Mouse (Mus musculus) cerebellum, adult 8-10 months (tissue): ENCODE measurements around the gene Slc9b2.
A peak's percentile ranks its signal among the peaks of the same experiment; 100 is the strongest.

Experiments used
- DNase-seq: peaks from one replicate; pipeline ENCODE4 v3.0.0; 2022

The Slc9b2 gene

GRCm38 (mm10) chr3:135307411-135308259 is at the start of gene Slc9b2:
Gene Slc9b2, plus strand, starts transcription at chr3:135307700.
- DNase-seq, result no peak

GRCm38 (mm10) chr3:135258919-135259318 is 48.6 kb upstream of the Slc9b2 start:
- no peak for DNase-seq

DNA sequence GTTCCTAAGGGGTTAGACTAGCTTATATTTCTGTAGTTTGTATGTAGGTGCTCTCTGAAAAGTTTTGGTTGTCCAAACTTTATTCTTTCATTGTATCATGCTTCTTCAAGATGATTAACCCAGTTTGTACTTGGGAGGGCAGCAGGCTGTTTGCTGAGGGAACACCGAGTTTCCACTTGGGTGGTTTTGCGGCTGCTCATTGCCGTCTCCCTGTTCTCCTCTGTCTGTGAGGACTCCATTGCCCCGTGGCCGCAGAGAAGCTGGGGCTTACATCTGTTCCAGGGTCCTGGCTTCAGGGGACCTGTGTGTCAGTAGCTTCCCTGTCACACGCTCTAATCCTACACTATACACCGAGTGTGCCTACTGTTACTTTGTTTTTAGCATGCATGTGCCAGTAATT is 47.3 kb upstream of the Slc9b2 start:
- DNase-seq, result no peak

GRCm38 (mm10) chr3:135268616-135269015 is 38.9 kb upstream of the Slc9b2 start:
- no peak for DNase-seq

DNA sequence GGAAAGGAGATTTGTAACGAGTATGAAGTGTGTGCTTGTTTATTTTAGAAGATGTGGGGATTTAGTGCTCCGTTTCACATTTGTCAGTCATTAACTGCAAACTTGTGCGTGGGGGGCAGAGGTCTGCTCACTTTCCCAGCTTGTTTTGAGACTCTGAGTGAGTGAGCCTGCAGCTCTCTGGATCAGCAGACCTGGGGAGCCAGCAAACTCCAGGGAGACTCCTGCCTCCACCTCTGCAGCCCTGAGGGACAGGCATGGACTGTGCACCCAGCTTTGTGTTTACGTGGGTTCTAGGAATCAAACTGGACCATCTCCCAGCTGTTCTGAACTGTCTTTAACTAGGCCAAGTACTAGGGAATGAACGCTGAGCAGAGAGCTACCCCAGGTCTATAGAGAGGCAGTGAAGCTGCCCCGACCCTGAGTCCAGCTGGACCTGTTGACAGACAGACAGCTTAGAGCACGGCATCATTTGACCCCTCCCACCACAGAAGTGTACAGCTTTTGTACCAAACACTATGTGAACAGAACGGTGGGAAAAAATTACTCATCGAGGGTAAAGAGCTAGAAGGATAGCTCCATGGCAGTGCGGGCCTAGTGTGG is 38.0 kb upstream of the Slc9b2 start:
- no peak for DNase-seq

- DNase-seq, result no peak
These were observed 34.9 kb upstream of the Slc9b2 start for GRCm38 (mm10) chr3:135272627-135273026.

DNA sequence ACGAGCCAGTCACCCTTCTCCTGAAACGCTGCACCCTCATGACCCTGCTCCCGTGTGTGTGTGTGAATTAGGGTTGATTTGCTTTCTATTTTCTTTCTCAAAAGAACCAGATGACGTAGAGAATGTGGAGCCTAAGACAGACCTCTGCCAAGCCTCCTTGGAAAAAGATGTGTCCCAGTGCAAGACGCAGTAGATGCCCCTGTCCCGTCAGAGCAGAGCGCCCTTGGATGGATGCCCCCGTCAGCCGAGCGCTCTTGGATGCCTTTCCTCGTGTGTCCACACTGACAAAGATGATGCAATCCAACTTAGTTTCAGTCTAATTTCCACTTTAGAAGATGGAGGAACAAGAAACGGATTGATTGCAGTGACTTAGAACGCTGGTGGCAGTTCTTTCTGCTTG is 34.5 kb upstream of the Slc9b2 start:
- DNase-seq, result no peak

GRCm38 (mm10) chr3:135280160-135280559 is 27.3 kb upstream of the Slc9b2 start:
- DNase-seq, result no peak

DNA sequence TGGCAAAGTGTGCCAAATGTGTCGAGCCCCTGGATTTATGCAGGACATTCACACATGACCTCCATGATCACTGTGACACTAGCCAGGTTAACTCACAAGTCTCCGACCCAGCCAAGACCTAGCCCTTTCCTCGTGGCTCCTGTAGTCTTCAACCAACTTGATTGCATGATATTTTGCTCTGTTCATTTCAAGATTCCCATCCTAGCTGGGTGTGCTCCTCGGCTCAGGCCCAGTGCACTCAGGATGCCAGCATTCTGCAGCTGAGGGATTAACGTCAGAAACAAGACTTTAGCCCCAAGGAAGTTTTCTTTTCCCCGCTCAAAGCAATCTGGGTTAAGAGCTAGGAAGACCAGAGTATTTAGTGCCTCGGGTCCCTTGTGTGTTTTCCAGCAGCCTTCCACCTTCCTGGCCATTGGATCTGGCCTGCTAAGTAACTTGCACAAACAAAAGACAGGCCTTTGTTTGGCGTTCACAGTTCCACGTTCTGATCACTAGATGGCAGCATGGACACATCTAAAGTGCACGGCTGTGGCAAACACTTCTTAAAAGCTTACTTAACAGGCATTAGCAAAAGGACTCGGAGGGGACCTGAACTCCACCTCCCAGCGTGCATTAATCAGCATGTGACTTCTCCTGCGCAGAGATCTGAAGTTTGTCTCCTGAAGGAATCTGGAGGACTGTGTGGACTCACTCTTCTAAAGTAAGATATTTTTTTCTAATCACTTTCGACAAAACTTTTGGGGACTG is 26.7 kb upstream of the Slc9b2 start, which contains the start of gene Bdh2:
Gene Bdh2 (plus strand): TSS at position 553 of the 747 bp plus-strand sequence.
- peak; percentile 49 for DNase-seq

DNA sequence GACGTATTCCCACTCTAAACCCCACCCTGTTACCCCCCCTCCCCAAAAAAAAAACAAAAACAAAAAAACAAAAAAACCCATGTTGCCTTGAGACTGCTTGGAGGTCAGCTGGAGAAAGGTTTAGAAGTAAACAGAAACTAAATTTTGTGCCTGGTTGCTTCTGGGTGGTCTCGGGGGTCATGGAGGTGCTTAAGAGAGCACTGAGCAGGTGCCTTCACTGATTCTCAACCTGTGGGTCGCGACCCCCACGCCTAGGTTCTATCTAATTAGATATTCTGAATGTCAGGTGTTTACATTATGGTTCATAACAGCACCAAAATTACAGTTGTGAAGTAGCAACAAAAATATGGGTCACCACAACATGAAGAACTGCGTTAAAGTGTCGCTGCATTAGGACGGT is 25.8 kb upstream of the Slc9b2 start:
- no peak for DNase-seq

GRCm38 (mm10) chr3:135285256-135285655 is 22.2 kb upstream of the Slc9b2 start:
- no peak for DNase-seq

DNA sequence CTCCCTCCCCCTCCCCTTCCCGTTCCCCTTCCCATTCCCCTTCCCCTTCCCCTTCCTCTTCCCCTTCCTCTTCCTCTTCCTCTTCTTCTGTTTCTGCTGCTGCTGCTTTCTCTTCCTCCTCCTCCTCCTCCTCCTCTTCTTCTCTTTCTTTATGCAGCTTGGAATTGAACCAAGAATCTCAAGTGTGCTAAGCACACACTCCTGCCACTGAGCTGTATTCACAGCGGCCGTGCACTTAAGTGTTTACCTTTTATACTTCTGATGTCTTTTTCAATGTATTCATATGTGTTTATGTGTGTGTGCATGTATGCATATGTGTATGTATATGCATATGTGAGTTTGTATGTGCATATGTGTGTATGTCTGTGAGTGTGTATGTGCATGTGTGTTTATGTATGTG is 21.7 kb upstream of the Slc9b2 start:
- no peak for DNase-seq

GRCm38 (mm10) chr3:135288138-135288750 is 19.3 kb upstream of the Slc9b2 start:
- no peak for DNase-seq

- no peak for DNase-seq
These were observed 18.4 kb upstream of the Slc9b2 start for GRCm38 (mm10) chr3:135289148-135289547.

DNA sequence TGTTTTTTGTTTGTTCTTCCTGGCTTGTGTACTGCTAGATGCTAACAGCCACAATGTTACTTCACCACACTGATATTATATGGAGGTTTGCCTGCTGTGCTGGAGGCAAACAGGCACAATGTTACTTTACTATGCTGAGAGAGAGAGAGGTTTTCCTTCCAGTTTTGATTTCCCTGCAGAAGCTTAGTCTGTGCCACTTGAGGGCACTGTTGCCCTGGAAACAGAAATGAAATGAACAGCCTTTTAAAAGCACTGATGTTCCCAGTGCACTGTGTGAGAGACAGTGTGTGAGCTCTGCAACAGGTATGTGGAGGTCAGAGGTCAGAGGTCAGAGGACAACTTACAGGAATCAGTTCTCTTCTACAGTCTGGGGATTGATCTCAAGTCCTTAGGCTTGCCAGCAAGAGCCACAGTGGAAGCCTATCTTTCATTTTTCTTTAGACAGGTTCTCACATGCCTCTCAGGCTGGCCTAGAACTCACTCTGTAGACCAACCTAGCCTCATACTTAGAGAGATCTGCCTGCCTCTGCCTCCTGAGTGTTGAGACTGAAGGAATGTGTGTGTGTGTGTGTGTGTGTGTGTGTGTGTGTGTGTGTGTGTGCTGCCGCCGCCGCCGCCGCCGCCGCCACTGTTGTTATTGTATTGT is 17.1 kb upstream of the Slc9b2 start:
- DNase-seq, result peak; percentile 10

GRCm38 (mm10) chr3:135293703-135294102 is 13.8 kb upstream of the Slc9b2 start:
- DNase-seq, result no peak

DNA sequence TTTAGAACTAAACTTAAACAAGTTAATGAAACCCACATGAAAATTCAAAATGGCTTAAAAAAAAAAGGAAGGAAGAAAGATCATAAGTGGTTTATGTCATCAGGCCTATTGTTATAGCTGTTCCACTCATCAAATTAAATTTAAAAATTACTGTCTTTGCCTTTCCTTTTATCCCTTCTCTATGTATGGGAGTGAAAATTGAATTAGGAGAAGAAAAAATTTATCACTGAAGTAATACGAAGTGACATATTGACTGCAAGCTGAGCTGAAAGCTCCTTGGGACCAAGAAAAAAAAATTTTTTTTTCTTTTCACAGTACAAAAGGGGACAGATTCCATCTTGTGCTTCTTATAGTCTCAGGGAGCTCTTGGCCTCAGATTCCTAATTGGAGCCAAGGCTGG is 11.9 kb upstream of the Slc9b2 start:
- no peak for DNase-seq

DNA sequence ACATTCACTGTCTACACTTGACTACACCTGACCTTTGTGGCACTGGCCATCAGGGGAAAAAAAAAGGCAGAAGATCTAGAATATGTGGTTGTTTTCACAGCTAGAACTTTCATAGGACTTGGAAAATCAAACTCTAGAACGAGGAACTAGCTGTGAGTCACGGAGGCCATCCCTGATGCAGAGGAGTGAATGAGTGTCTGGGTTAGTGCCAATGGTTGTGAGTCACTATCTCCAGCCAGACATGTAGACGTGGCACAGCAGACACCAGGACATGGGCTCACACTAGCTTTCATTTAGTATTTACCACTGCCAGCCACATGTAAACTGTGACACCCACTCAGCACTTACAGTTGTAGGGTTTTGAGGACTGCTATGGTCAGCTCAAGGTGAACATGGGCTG is 8.9 kb upstream of the Slc9b2 start:
- no peak for DNase-seq

GRCm38 (mm10) chr3:135300081-135300480 is 7.4 kb upstream of the Slc9b2 start:
- no peak for DNase-seq

DNA sequence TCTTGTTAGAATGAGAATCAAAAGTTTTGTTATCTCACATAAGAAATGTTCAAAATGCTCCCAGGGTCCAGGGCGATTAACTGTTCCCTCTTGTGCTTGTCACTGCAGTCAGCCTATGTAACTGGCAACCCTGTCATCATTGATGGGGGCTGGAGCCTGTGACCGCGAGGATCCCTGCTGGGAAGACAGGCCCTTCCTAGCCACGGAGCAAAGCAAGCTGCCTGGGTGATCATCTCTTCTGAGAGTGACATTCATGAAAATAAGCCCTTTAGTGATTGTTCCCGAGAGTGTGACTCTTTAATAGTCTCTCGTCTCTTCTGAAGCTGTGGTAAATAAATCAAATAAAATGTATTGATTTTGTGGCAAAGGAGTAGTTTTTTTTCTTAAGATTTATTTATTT is 3.4 kb upstream of the Slc9b2 start:
- DNase-seq, result no peak

GRCm38 (mm10) chr3:135304566-135304965 is 2.9 kb upstream of the Slc9b2 start:
- DNase-seq, result no peak

DNA sequence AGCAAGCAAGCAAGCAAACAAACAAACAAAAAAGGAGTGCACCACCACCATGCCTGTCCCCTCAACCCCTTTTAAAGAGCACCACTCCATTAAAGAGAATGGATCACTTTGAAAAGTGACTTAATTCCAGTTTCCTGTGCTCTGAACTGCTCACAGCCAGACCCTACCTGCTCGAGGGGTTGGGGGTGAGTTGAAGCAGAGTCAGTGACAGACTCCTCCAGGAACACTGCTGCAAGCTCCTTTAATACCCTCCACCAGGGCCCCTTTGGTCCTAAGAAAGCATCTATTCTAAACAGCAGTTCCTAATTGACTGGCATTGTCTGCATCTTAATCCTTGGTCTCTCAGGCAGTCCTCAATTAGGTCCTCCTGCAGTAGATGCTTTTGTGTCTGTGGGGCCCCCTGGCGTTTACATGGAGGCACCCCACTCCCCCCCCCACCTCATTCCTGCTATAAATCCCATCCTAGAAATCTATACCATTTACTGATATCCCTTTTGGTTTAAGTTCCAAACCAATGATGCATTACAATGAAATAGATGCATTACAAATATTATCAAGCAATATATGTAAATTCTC is 5.5 kb downstream of the Slc9b2 start:
- no peak for DNase-seq
